Mouse (Mus musculus): ENCODE data around the gene Olfr1408. TPM values are rescaled to one million over a fixed set of nuclear protein-coding genes. Genes with fewer than 3 reads are reported as not detected.

Olfr1408 gene
- not detected for total RNA-seq (2021)
- long read RNA-seq, experiment 1 = 0 reads
- long read RNA-seq, experiment 2 = 0 reads

DNA sequence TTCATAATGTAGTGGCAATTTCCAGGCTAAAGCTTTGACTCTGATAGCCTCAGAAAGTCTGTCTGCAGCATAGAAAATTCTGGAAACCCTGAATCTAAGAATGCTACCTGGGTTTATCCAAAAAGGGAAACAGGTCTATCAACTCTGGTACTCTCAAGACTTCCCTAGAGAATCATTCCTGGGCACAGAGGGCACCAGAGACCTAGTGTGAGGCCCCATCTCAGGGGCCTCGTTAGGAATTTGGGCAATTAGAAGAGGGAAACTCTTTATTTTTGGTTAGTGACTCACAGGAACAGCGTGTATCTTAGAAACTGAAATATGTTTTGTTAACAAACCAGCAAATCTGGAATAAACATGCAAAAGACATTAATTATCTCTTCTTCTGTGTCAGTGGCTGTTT, at the start of gene Olfr1408:
Gene Olfr1408, minus strand, starts transcription at position 101 of the 400 bp plus-strand sequence.
- DNase-seq = no peak

GRCm38 (mm10) chr1:173174154-173174842, 37.1 kb upstream of the Olfr1408 start:
- no peak for DNase-seq

Other genes starting within 250 kb of the Olfr1408 start
- gene Apcs, start 242.3 kb downstream of the Olfr1408 start, total RNA-seq (2021) = 10 to 100 TPM; 15.5 to 46.5 TPM
- gene Olfr16, start 187.0 kb downstream of the Olfr1408 start, total RNA-seq (2021) = not detected
- gene Olfr1406, start 53.3 kb upstream of the Olfr1408 start, total RNA-seq (2021) = not detected
- gene Olfr218, start 60.4 kb upstream of the Olfr1408 start, total RNA-seq (2021) = not detected
- not detected for gene Olfr1404, start 75.0 kb upstream of the Olfr1408 start, total RNA-seq (2021)
- not detected for gene Fcer1a, start 89.8 kb upstream of the Olfr1408 start, total RNA-seq (2021)
- gene Olfr418, start 128.6 kb upstream of the Olfr1408 start, total RNA-seq (2021) = not detected
- not detected for gene Mptx2, start 140.4 kb upstream of the Olfr1408 start, total RNA-seq (2021)
- 1 to 10 TPM; 4.5 to 5.5 TPM for gene Ackr1, start 196.4 kb upstream of the Olfr1408 start, total RNA-seq (2021)
- gene Aim2, start 213.5 kb upstream of the Olfr1408 start, total RNA-seq (2021) = 1 to 10 TPM; 3.4 to 5.1 TPM
- gene Cadm3, start 230.3 kb upstream of the Olfr1408 start, total RNA-seq (2021) = 10 to 100 TPM; 13.5 to 19.4 TPM

Data from adrenal gland, postnatal 10 days (tissue).